Mouse (Mus musculus) megakaryocyte, adult 5-6 weeks (primary cell): Measurements from ENCODE around the gene Hmgn2. TPM values are rescaled to one million over a fixed set of nuclear protein-coding genes. Genes with fewer than 3 reads are reported as not detected.
"Not testable (repeated sequence)": the region's sequence is repeated elsewhere in the genome, so short reads cannot be mapped to it uniquely, and the experiment has no call there.

Experiments used
- ATAC-seq: 2 replicates; pipeline ENCODE4 v1.8.0; 2016; ENCODE audit warnings: mild to moderate bottlenecking, inconsistent platforms; ENCODE audit not compliant: poor library complexity, severe bottlenecking
- total RNA-seq, 2 experiments: library from RNA; stranded (forward) in 1 of 2; stranded (reverse) in 1 of 2; fragments of 153-499, 151-499 nt in 1 of 2; fragments of 221-1000, 200-1000 nt in 1 of 2; gene quantifications; 2 replicates each; pipeline versions ENCODE4 v1.2.3 to v1.2.4; 2015 to 2017

Gene Hmgn2
- total RNA-seq (2015): 1,486 and 1,526 TPM in 2 replicates
- total RNA-seq (2017): 700 and 725 TPM in 2 replicates

GRCm38 (mm10) chr4:133968150-133968921 lies at the start of gene Hmgn2:
TSS of gene Hmgn2 (minus strand) at chr4:133968650.
- peak; percentile 5 for ATAC-seq

DNA sequence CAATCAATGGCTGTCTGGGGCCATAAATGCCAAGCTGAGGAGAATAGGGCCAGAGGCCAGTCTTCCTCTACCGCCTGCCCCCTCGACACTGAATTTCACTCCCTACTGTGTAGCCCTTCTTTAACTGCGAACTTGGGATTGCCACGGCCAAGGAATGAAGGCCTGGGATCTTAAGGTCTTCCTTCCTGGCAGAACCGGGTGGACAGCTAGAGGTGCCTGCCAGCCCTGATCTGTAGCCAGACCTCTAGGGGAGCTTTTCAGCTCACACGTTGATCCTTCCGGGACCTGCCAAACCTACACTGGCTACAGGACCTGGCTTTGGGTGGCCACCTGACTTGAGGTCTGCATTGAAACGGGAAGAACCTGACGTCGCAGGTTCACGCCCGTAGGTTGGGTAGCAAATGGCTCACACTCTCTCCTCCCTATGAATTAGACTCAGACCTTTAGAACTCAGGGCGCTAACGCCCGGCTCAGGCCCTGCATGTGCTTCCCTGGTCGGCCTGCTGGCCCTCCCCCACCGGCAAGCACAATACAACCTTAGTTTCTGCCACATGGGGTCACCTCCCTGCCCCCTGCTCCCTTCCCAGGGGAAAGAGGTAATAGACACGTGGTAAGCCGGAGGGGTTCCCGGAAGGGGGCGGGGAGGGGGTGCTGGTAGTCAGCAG lies 48.9 kb upstream of the Hmgn2 start:
- no peak for ATAC-seq

- ATAC-seq: no peak
These were observed 48.3 kb upstream of the Hmgn2 start for GRCm38 (mm10) chr4:134016767-134017166.

DNA sequence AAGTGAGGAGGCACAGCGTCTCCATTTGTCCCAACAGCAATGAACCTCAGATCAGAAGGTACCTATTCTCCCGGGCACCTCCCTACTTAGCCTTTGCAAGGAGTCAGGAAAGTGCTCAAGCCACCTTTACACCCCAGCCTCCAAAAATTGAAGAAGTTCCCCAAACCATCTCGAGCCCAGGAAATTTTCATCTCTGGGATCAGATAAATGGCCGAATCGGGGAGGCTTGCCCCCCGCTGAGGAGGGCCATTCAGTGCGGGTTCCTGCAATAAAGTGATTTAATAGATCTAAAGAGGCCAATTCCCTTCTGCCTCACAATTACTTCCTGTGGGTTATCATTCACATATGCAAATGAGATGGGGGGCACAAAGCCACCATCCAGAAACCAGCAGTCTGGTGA lies 47.8 kb upstream of the Hmgn2 start:
- ATAC-seq: no peak

DNA sequence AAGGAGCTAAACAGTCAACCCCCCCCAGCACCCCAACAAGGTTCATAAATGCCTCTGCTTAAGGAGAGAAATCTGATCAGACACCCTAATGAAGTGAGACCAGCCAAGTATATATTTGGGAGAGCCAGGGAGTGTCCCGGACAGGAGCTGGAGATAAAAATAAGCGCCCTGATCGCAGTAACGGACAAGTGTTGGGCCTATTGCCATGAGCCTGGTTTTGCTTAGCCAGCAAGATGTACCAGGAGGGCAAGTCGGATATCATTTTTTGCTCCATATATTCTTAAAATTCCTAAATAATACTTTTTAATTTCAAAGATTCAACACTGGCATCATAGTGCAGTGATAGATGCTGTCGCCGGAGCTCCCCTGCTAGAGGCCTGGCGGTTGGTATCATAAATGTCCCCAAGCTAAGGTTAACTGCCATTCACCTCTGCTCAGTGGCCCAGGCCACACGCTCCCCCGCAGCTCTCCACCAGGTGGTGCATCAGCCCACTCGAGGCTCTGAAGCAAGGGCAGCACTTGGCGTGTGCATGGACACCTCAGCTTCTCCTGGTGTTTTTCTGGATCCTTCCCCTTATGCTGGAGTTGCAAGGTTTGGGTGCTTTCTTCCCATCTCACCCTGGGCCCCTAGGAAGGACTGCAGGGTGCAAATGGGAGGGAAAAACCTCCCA lies 44.5 kb upstream of the Hmgn2 start:
- ATAC-seq: 0 out of 2 replicates have a peak, but pooled peaks have one; percentile 39

DNA sequence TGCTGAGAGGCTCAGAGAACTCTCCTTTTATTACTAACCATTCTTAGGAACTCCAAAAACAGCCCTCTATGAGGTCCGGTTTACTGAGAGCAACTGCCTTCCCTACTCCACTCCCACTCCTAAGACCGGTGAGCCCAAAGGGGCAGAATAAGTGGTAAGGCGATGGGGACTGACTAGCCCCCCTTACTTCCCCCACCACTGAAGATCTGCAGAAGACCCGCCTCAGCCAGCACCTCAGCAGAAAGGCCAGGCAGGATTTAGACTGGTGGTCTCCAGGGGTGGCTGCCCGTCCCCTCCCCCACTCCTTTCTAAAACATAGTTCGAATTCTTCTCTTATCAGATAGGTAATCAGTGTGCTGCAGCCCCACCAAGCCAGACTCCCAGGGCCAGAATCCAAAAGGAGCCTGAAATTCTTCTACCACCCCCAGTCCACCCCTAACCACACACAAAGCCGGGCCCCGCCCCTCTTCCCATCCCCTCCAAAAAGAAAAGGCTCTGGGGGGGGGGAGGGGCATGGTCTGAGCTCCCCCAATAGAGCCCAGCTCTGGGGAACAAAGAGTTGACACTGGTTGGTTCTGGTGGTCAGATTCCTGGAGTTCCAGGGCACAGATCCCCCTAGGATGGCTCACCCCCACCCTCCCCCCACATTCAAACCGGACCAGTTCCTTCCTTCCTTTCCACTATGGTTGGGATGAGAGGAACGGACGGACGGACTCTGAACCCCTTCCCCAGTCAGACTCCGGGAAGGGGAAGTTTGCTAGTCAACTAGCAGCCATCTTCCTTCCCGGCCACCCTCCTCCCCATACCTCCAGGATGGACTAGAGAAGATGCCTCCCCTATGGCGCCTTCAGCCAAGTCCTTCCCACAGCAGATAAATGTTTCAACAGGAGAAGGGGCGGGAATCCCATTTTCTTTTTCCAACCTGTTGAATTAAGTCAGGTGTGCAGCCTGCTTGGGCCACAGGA lies 43.3 kb upstream of the Hmgn2 start:
- peak; percentile 77 for ATAC-seq

DNA sequence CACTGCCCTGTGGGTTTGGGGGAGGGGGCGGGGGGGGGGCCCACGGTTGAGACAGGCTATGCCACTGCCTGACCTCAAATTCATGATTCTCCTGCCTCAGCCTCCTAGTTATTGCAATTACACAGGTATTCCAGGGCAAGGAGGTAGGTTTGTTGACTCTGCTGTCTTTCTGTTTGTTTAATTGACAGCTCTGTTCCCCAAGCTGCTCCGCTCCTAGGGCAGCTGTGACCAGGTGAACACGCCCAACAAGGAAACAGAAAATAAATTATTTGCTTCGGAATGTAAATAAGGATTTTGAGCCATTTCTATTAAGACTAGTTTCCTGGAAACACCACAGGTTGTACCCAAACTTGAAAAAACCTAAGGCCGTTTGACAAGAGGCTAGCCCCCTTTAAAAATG lies 41.3 kb upstream of the Hmgn2 start:
- no peak for ATAC-seq

- ATAC-seq: no peak
These were observed 38.4 kb upstream of the Hmgn2 start for GRCm38 (mm10) chr4:134006845-134007244.

- peak; percentile 34 for ATAC-seq
These were observed 37.3 kb upstream of the Hmgn2 start for GRCm38 (mm10) chr4:134005581-134006358.

DNA sequence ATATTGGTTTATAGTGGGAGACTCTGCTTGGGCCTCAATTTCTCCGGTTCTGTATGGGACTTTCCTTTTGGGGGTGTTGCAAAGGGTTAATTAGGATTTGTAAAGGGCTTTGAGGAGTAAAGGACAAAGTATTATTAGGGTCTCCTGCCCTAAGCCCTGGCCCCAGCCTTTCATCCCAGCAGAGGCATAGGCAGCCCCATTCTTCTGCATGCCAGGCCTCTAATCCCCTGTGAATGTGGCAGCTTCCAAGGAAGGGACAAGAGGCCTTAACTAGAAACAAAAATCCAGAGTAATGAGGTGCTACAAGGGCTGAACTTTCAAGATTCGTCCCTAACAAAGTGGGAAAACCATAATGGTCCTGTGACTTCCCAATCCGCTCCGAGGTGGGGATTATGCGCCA lies 34.5 kb upstream of the Hmgn2 start:
- no peak for ATAC-seq

DNA sequence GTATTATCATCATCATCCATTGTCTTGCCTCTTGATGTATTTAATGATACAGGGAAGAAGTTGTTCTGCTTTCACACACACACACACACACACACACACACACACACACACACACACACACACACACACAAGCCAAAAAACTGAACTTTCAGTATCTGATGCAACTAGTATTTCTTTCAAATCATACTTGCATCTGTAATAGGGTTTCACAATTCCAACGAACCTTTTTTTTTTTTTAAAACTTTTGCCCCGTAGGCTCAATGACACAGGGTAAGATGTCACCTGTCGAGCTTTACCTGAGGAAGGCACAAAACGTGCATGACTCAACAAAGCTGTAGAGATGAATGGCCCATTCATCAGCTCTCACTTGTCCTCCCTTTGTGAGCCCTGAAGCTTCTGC lies 33.8 kb upstream of the Hmgn2 start:
- ATAC-seq: no peak

GRCm38 (mm10) chr4:134001710-134002109 lies 33.3 kb upstream of the Hmgn2 start:
- ATAC-seq: no peak

DNA sequence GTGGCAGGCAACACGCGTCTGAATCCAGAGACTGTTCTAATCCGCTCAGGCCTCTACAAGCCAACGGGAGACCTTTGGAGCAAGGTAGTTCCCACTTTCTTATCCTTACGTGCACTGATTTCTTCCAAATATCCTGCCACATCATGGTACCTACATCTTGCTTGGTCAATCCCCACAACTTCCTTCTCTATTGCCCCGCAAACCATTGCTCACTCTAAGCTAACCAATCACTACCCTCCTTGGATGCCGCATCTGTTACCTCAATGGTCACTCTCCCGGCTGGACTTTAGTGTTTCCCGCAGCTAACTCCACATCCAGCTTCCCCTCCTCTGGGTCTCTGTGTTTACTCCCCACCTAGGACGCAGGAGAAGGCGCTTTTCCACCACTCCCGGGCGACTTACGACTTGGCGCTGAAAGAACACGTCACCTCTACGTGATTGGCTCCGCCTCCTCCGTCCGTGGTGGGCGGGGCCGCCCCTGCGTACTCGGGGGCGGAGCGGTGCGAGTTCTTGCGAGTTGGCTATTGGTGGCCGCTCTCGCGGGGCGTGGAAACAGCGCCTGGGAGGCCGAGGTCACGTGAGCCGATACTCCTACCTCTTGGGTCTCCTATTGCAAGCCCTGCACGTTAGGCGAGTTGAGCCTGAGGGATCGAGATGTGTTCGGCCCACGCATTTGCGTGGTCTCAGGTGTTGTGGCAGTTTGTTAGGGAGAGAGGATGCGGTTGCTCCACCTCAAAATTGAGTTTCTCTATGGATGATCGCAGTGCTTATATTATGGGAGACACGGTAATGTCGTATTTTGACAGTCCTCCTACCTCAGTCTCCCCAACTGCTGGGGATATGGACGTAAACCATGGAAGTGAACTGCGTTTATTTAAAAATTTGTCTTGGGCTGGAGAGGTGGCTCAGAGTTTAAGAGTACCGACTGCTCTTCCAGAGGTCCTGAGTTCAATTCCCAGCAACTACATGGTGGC lies 32.3 kb upstream of the Hmgn2 start, which contains the start of gene Dhdds:
TSS of gene Dhdds (minus strand) at position 453 of the 973 bp plus-strand sequence.
- ATAC-seq: peak; percentile 98

- no peak for ATAC-seq
These were observed 26.2 kb upstream of the Hmgn2 start for GRCm38 (mm10) chr4:133994697-133995096.

DNA sequence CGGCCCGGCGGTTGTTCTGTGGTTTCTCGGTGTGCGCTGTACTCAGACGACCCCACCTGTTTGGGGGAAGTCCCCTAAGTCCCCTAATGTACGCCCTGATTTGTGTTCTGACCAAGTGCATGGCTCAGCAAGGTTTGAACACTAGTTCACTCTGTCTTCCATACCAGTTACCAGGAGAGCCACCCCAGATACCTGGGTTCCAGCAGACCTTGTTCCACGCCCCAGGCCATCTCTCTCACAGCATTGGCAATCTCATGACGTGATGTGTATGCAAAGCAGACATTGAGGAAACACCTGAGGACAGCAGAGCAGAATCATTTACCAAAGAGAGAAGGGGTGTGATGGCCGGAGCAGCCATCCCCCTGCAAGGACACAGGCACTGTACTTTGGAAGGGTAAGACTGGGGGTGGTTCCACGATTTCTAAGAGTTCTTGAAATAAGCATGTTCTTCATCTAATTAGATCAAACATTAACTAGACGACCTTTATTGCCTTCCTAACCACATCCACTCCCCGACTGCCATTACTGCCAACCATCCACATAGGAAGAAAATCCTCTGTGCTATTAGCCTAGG lies 22.7 kb upstream of the Hmgn2 start:
- ATAC-seq: no peak

GRCm38 (mm10) chr4:133990035-133990434 lies 21.6 kb upstream of the Hmgn2 start:
- ATAC-seq: no peak

DNA sequence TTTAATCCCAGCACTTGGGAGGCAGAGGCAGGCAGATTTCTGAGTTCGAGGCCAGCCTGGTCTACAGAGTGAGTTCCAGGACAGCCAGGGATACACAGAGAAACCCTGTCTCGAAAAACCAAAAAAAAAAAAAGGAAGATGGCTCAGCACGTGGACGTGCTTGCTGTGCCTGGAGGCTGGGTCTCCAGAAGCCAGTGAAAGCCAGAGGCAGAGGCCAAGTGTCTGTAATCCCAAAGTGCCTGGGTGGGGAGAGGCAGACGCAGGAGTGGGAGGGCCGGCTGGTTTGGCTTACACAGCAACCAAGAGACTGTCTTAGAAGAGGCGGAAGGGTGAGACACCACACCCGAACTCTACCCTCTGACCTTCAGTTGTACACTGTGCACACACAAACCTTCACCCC lies 19.8 kb upstream of the Hmgn2 start:
- ATAC-seq: not testable (repeated sequence)

DNA sequence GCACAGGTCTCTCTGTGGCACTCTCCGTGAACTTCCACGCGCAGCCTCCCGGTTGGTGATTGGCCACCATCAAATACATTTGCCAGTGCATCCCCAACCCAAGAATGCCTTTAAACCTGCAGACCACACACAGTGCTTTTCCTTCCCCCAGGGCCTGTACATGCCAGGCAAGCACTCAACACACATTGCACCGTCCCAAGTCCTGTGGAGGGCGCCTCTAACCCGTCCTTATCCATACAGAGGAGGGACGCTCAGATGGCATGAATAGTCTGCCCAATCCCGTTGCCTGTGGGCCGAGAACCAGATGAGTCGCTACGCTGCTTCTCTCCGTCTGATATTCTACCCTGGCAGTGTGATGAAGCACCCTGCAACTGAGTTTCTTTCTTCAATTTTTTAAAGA lies 14.5 kb upstream of the Hmgn2 start:
- ATAC-seq: no peak
